Mouse (Mus musculus) hindbrain, embryonic 12.5 days (tissue): ENCODE results near the gene Pfdn5. TPM values are rescaled to one million over a fixed set of nuclear protein-coding genes. Genes with fewer than 3 reads are reported as not detected.

Experiments used
- polyA plus RNA-seq: library from polyadenylated mRNA; unstranded; fragments of >200 nt; fragmentation: Nextera tagmentation; extraction: Ambion mirVana; gene quantifications from 2 replicates; pipeline ENCODE4 v1.2.1, GENCODE M21; 2016

Gene Pfdn5
- polyA plus RNA-seq, 1 experiment from 2014 or later: 402 TPM

Other genes starting within 250 kb of the Pfdn5 start
- 21.8 and 22.7 TPM in 2 replicates for gene Tns2, start 225.7 kb upstream of the Pfdn5 start, polyA plus RNA-seq
- gene Spryd3, start 189.9 kb upstream of the Pfdn5 start, polyA plus RNA-seq: 28.1 and 29.2 TPM in 2 replicates
- gene Igfbp6, start 181.8 kb upstream of the Pfdn5 start, polyA plus RNA-seq: 0.42 TPM in 1 of 2 replicates, not detected in the other
- gene Soat2, start 175.6 kb upstream of the Pfdn5 start, polyA plus RNA-seq: 0.09 TPM in 1 of 2 replicates, not detected in the other
- gene Zfp740, start 122.9 kb upstream of the Pfdn5 start, polyA plus RNA-seq: 111 and 113 TPM in 2 replicates
- gene Csad, start 121.4 kb upstream of the Pfdn5 start, polyA plus RNA-seq: 49.3 and 53.5 TPM in 2 replicates
- 1.1 and 2.2 TPM in 2 replicates for gene Itgb7, start 94.2 kb upstream of the Pfdn5 start, polyA plus RNA-seq
- 42.2 and 45.6 TPM in 2 replicates for gene Rarg, start 68.6 kb upstream of the Pfdn5 start, polyA plus RNA-seq
- 0.30 and 0.49 TPM in 2 replicates for gene Gm9918, start 55.6 kb upstream of the Pfdn5 start, polyA plus RNA-seq
- 54.2 and 54.9 TPM in 2 replicates for gene Mfsd5, start 46.7 kb upstream of the Pfdn5 start, polyA plus RNA-seq
- gene Espl1, start 29.9 kb upstream of the Pfdn5 start, polyA plus RNA-seq: 26.7 and 27.3 TPM in 2 replicates
- gene Myg1, start 5.6 kb downstream of the Pfdn5 start, polyA plus RNA-seq: 78.4 and 90.8 TPM in 2 replicates
- 54.6 and 60.9 TPM in 2 replicates for gene Aaas, start 24.7 kb downstream of the Pfdn5 start, polyA plus RNA-seq
- 1.9 and 2.1 TPM in 2 replicates for gene Sp7, start 41.1 kb downstream of the Pfdn5 start, polyA plus RNA-seq
- gene Sp1, start 80.0 kb downstream of the Pfdn5 start, polyA plus RNA-seq: 9.1 and 9.3 TPM in 2 replicates
- 0.23 TPM in 1 of 2 replicates, not detected in the other for gene Amhr2, start 119.3 kb downstream of the Pfdn5 start, polyA plus RNA-seq
- 89.7 and 91.3 TPM in 2 replicates for gene Prr13, start 132.9 kb downstream of the Pfdn5 start, polyA plus RNA-seq
- 153 and 161 TPM in 2 replicates for gene Pcbp2, start 144.4 kb downstream of the Pfdn5 start, polyA plus RNA-seq
- gene Gm10337, start 177.6 kb downstream of the Pfdn5 start, polyA plus RNA-seq: 4.3 and 6.6 TPM in 2 replicates
- gene Map3k12, start 190.9 kb downstream of the Pfdn5 start, polyA plus RNA-seq: 45.5 and 46.0 TPM in 2 replicates
- 93.0 and 94.0 TPM in 2 replicates for gene Tarbp2, start 192.1 kb downstream of the Pfdn5 start, polyA plus RNA-seq
- gene Npff, start 198.8 kb downstream of the Pfdn5 start, polyA plus RNA-seq: 3.6 and 4.3 TPM in 2 replicates